Mouse (Mus musculus) midbrain, embryonic 13.5 days (tissue): ENCODE data around the gene Nlrc5. TPM values are rescaled to one million over a fixed set of nuclear protein-coding genes. Genes with fewer than 3 reads are reported as not detected.
A peak's percentile ranks its signal among the peaks of the same experiment; 100 is the strongest.

Experiments used
- ATAC-seq: fragments of 200-750 bp; cut with Nextera tagmentation; 2 replicates; pipeline ENCODE4 v1.8.0; 2017; ENCODE audit warnings: mild to moderate bottlenecking, moderate TSS enrichment, moderate library complexity
- H3K27ac ChIP-seq: fragments of 300-500 bp; sonication (generic); 2 replicates; pipeline ENCODE4 v1.5.1; 2015; ENCODE audit warnings: inconsistent platforms, mild to moderate bottlenecking, moderate library complexity
- H3K27me3 ChIP-seq: fragments of 300-500 bp; sonication (generic); 2 replicates; pipeline ENCODE4 v1.6.1; 2015; ENCODE audit warnings: mild to moderate bottlenecking, inconsistent platforms
- H3K36me3 ChIP-seq: fragments of 300-500 bp; sonication (generic); 2 replicates; pipeline ENCODE4 v1.6.1; 2015; ENCODE audit warnings: mild to moderate bottlenecking, inconsistent platforms
- H3K4me1 ChIP-seq: fragments of 300-500 bp; sonication (generic); replicated peaks from 2 replicates; pipeline ENCODE4 v1.6.1; 2015; ENCODE audit warnings: inconsistent platforms
- H3K4me2 ChIP-seq: fragments of 300-500 bp; sonication (generic); replicated peaks from 2 replicates; pipeline ENCODE4 v1.6.1; 2015; ENCODE audit warnings: moderate library complexity, mild to moderate bottlenecking, inconsistent platforms
- H3K4me3 ChIP-seq: fragments of 300-500 bp; sonication (generic); replicated peaks from 2 replicates; pipeline ENCODE4 v1.5.1; 2015; ENCODE audit warnings: mild to moderate bottlenecking, inconsistent platforms
- H3K9ac ChIP-seq: fragments of 300-500 bp; sonication (generic); replicated peaks from 2 replicates; pipeline ENCODE4 v1.6.1; 2015; ENCODE audit warnings: mild to moderate bottlenecking, inconsistent platforms
- H3K9me3 ChIP-seq: fragments of 300-500 bp; sonication (generic); 2 replicates; pipeline ENCODE4 v1.6.1; 2016; ENCODE audit warnings: mild to moderate bottlenecking, inconsistent platforms
- WGBS: fragments of 180-500 bp; shearing (Covaris S2); methylation state at CpG from one replicate; pipeline ENCODE4 v1.1.7; 2015; 5-methylcytosine and 5-hydroxymethylcytosine counted together
- polyA plus RNA-seq: library from polyadenylated mRNA; unstranded; fragments of >200 nt; fragmentation: Nextera tagmentation; extraction: Ambion mirVana; gene quantifications from 2 replicates; pipeline ENCODE4 v1.2.1, GENCODE M21; 2015

The Nlrc5 gene
- polyA plus RNA-seq, result 0.27 and 0.28 TPM in 2 replicates

- H3K36me3 ChIP-seq, result no peaks in the 10 kb centered on the region
- H3K4me1 ChIP-seq, result peaks cover 9% of the 10 kb centered on the region
- peak within 1 kb of the TSS; percentile 67 for H3K4me2 ChIP-seq
- WGBS, result 3% methylated on average over 29 of the region's 29 CpGs
- no peaks in the 10 kb centered on the region for H3K9me3 ChIP-seq
- H3K27ac ChIP-seq, result no peak within 1 kb of the TSS
- H3K4me3 ChIP-seq, result peak within 1 kb of the TSS; percentile 40
- no peak for ATAC-seq
- peaks cover 23% of the 10 kb centered on the region for H3K27me3 ChIP-seq
- H3K9ac ChIP-seq, result peak within 1 kb of the TSS; percentile 48; the same call in 1 of the 2 replicates
These were observed at the start of gene Nlrc5 for GRCm38 (mm10) chr8:94433981-94434466. Nlrc5 (plus strand) TSS chr8:94434356.

GRCm38 (mm10) chr8:94385506-94386213 lies 48.5 kb upstream of the Nlrc5 start:
- Histone ChIP-seq H3K27me3 (no peaks in the 10 kb centered on the region), H3K4me2 (peak overlapping the region; percentile 92), H3K4me3 (peak overlapping the region; percentile 88), H3K9me3 (no peaks in the 10 kb centered on the region), H3K27ac (peak overlapping the region; percentile 95), H3K9ac (peak overlapping the region; percentile 92), H3K4me1 (peaks cover 19% of the 10 kb centered on the region), H3K36me3 (peaks cover 13% of the 10 kb centered on the region)
- peak; percentile 43 for ATAC-seq
- WGBS, result 30% methylated on average over 20 of the region's 20 CpGs

- Histone ChIP-seq H3K4me3 (peak within 1 kb of the TSS; percentile 88), H3K27me3 (no peaks in the 10 kb centered on the region), H3K9ac (peak within 1 kb of the TSS; percentile 92), H3K9me3 (no peaks in the 10 kb centered on the region), H3K4me2 (peak within 1 kb of the TSS; percentile 92), H3K4me1 (peaks cover 19% of the 10 kb centered on the region), H3K27ac (peak within 1 kb of the TSS; percentile 95), H3K36me3 (peaks cover 20% of the 10 kb centered on the region)
- peak; percentile 99 for ATAC-seq
- under 1% methylated on average over 65 of the region's 65 CpGs for WGBS
These were observed 47.7 kb upstream of the Nlrc5 start, which contains the start of gene Herpud1 for GRCm38 (mm10) chr8:94386214-94387026. Herpud1 (plus strand) TSS chr8:94386438.

- H3K4me2 ChIP-seq, result peak overlapping the region; percentile 92
- peak overlapping the region; percentile 88 for H3K4me3 ChIP-seq
- peak overlapping the region; percentile 92 for H3K9ac ChIP-seq
- under 1% methylated on average over 25 of the region's 25 CpGs for WGBS
- H3K36me3 ChIP-seq, result peaks cover 28% of the 10 kb centered on the region
- peaks cover 19% of the 10 kb centered on the region for H3K4me1 ChIP-seq
- peak; percentile 49; the same call in 1 of the 2 replicates for ATAC-seq
- peak overlapping the region; percentile 95 for H3K27ac ChIP-seq
- H3K9me3 ChIP-seq, result no peaks in the 10 kb centered on the region
- no peaks in the 10 kb centered on the region for H3K27me3 ChIP-seq
These were observed 47.0 kb upstream of the Nlrc5 start for GRCm38 (mm10) chr8:94387027-94387684.

GRCm38 (mm10) chr8:94387785-94388184 lies 46.4 kb upstream of the Nlrc5 start:
- Histone ChIP-seq H3K36me3 (peaks cover 34% of the 10 kb centered on the region), H3K27me3 (no peaks in the 10 kb centered on the region), H3K9me3 (no peaks in the 10 kb centered on the region), H3K4me1 (peaks cover 19% of the 10 kb centered on the region), H3K4me2 (peak overlapping the region; percentile 92), H3K27ac (no peak overlapping the region), H3K4me3 (peak overlapping the region; percentile 88), H3K9ac (peak overlapping the region; percentile 92)
- ATAC-seq, result no peak
- 37% methylated on average over 6 of the region's 6 CpGs for WGBS

GRCm38 (mm10) chr8:94389531-94389930 lies 44.6 kb upstream of the Nlrc5 start:
- H3K36me3 ChIP-seq, result peaks cover 48% of the 10 kb centered on the region
- H3K27ac ChIP-seq, result no peak overlapping the region
- 89% methylated on average over 6 of the region's 6 CpGs for WGBS
- no peak overlapping the region for H3K9ac ChIP-seq
- no peaks in the 10 kb centered on the region for H3K9me3 ChIP-seq
- H3K4me1 ChIP-seq, result peaks cover 19% of the 10 kb centered on the region
- no peaks in the 10 kb centered on the region for H3K27me3 ChIP-seq
- H3K4me3 ChIP-seq, result no peak overlapping the region
- ATAC-seq, result no peak
- H3K4me2 ChIP-seq, result no peak overlapping the region

DNA sequence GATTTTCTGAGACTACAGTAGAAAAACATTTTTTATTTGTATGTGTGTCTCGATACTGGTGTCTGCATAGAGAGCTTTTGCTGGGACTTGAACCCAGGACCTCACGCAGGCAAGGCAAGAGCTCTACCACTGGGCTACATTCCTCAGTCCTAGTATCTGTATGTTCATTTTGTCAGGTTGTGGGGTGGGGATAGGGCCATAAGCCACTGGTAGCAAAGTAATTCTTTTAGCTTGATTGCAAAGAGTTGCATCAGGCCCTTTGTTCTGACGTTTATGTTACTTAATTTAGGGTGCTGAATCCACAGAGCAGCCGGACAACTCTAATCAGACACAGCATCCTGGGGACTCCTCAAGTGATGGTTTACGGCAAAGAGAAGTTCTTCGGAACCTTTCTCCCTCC lies 43.7 kb upstream of the Nlrc5 start:
- WGBS, result 96% methylated on average over 6 of the region's 6 CpGs
- H3K27me3 ChIP-seq, result no peaks in the 10 kb centered on the region
- no peak overlapping the region for H3K4me3 ChIP-seq
- no peak overlapping the region for H3K4me2 ChIP-seq
- no peak overlapping the region for H3K27ac ChIP-seq
- peaks cover 57% of the 10 kb centered on the region for H3K36me3 ChIP-seq
- H3K9ac ChIP-seq, result no peak overlapping the region
- peaks cover 17% of the 10 kb centered on the region for H3K4me1 ChIP-seq
- H3K9me3 ChIP-seq, result no peaks in the 10 kb centered on the region
- ATAC-seq, result no peak

GRCm38 (mm10) chr8:94390910-94391309 lies 43.2 kb upstream of the Nlrc5 start:
- Histone ChIP-seq H3K27ac (no peak overlapping the region), H3K9me3 (no peaks in the 10 kb centered on the region), H3K4me3 (no peak overlapping the region), H3K4me1 (peaks cover 12% of the 10 kb centered on the region), H3K27me3 (no peaks in the 10 kb centered on the region), H3K36me3 (peaks cover 61% of the 10 kb centered on the region), H3K4me2 (no peak overlapping the region), H3K9ac (no peak overlapping the region)
- no peak for ATAC-seq
- WGBS, result 94% methylated on average over 8 of the region's 8 CpGs

DNA sequence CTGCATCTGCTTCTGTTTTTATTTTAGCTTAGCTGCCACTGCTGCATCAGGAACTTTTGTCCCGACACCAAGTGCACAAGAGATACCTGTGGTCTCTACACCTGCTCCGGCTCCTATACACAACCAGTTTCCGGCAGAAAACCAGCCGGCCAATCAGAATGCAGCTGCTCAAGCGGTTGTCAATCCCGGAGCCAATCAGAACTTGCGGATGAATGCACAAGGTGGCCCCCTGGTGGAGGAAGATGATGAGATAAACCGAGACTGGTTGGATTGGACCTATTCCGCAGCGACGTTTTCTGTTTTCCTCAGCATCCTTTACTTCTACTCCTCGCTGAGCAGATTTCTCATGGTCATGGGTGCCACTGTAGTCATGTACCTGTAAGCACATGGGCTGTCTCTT lies 42.0 kb upstream of the Nlrc5 start:
- ATAC-seq, result no peak
- peaks cover 12% of the 10 kb centered on the region for H3K4me1 ChIP-seq
- H3K4me3 ChIP-seq, result no peak overlapping the region
- H3K9me3 ChIP-seq, result no peaks in the 10 kb centered on the region
- peaks cover 74% of the 10 kb centered on the region for H3K36me3 ChIP-seq
- no peak overlapping the region for H3K4me2 ChIP-seq
- H3K27me3 ChIP-seq, result no peaks in the 10 kb centered on the region
- H3K9ac ChIP-seq, result no peak overlapping the region
- no peak overlapping the region for H3K27ac ChIP-seq
- WGBS, result 83% methylated on average over 12 of the region's 12 CpGs

GRCm38 (mm10) chr8:94392648-94393047 lies 41.5 kb upstream of the Nlrc5 start:
- no peak for ATAC-seq
- no peak overlapping the region for H3K4me2 ChIP-seq
- no peaks in the 10 kb centered on the region for H3K27me3 ChIP-seq
- H3K27ac ChIP-seq, result no peak overlapping the region
- WGBS, result 86% methylated on average over 6 of the region's 6 CpGs
- H3K4me3 ChIP-seq, result no peak overlapping the region
- H3K36me3 ChIP-seq, result peaks cover 79% of the 10 kb centered on the region
- H3K4me1 ChIP-seq, result peaks cover 9% of the 10 kb centered on the region
- H3K9ac ChIP-seq, result no peak overlapping the region
- H3K9me3 ChIP-seq, result no peaks in the 10 kb centered on the region

GRCm38 (mm10) chr8:94395851-94396540 lies 38.2 kb upstream of the Nlrc5 start:
- H3K36me3 ChIP-seq, result peaks cover 72% of the 10 kb centered on the region

More at GRCm38 (mm10) chr8:94395851-94396540, 38.2 kb upstream of the Nlrc5 start:
- Histone ChIP-seq H3K4me2 (no peak overlapping the region), H3K27ac (no peak overlapping the region), H3K9ac (no peak overlapping the region), H3K4me3 (no peak overlapping the region), H3K27me3 (no peaks in the 10 kb centered on the region), H3K9me3 (no peaks in the 10 kb centered on the region), H3K4me1 (no peaks in the 10 kb centered on the region)
- 91% methylated on average over 6 of the region's 6 CpGs for WGBS
- ATAC-seq, result no peak
